Mouse (Mus musculus): ENCODE data around the gene Olfr148. TPM values are rescaled to one million over a fixed set of nuclear protein-coding genes. Genes with fewer than 3 reads are reported as not detected.

Olfr148 gene
- total and polyA plus RNA-seq, 3 experiments, result not detected

- Histone ChIP-seq H3K4me3 (replicated peaks in 1 of 3; ENCODE audit: low read depth in 2 of 3, low read length in 2 of 3, poor library complexity in 1 of 3) (no peak overlapping the region), H3K4me2 (ENCODE audit: insufficient read depth, low read depth, poor library complexity, severe bottlenecking) (no peak overlapping the region), H3K27ac (ENCODE audit: insufficient read depth, low read depth) (no peak overlapping the region), H3K79me2 (replicated peaks; ENCODE audit: control insufficient read depth, extremely low read depth, insufficient read depth, poor library complexity, severe bottlenecking) (no peaks in the 10 kb centered on the region), H3K36me3 (replicated peaks in 1 of 2; ENCODE audit: control insufficient read depth in 1 of 2, insufficient read depth in 1 of 2, low read length in 1 of 2) (no peaks in the 10 kb centered on the region), H3K9me3 (replicated peaks; ENCODE audit: low read length) (no peaks in the 10 kb centered on the region), H3K9ac (ENCODE audit: insufficient read depth, low read depth) (no peak overlapping the region), H3K27me3 (replicated peaks) (no peaks in the 10 kb centered on the region), H3K4me1 (ENCODE audit: control insufficient read depth in 1 of 2, insufficient read depth in 2 of 2) (peaks cover 0 to 6% of the 10 kb centered on the region in 2 experiments; a peak in 2 of 4 replicates)
- in situ Hi-C loops (cut with MboI; ENCODE audit: low pct_ligation_motif_present, low pct_unique_long_range_greater_than_20kb, low sequenced_read_pairs) (no loop called here), dilution Hi-C loops (cut with MboI; ENCODE audit: extremely low pct_ligation_motif_present, extremely low pct_unique_long_range_greater_than_20kb, low sequenced_read_pairs) (no loop called here)
- DNase-seq (ENCODE audit: extremely low read depth), result no peak
- TF ChIP-seq USF2 (conservative IDR thresholded peaks at IDR 0.05; ENCODE audit: low read depth, low read length), result no peak
- no peak for TF ChIP-seq UBTF (IDR thresholded peaks at IDR 0.05; ENCODE audit: low read depth, low read length)
- no peak for TF ChIP-seq MAFK (IDR thresholded peaks at IDR 0.05; ENCODE audit: insufficient replicate concordance, low read length)
Measured at GRCm38 (mm10) chr9:39624711-39625110, 14.3 kb downstream of the Olfr148 start.

GRCm38 (mm10) chr9:39629069-39629468 lies 18.6 kb downstream of the Olfr148 start:
- Histone ChIP-seq H3K4me3 (replicated peaks in 1 of 3; ENCODE audit: low read depth in 2 of 3, low read length in 2 of 3, poor library complexity in 1 of 3) (no peak overlapping the region), H3K9me3 (replicated peaks; ENCODE audit: low read length) (no peaks in the 10 kb centered on the region), H3K9ac (ENCODE audit: insufficient read depth, low read depth) (no peak overlapping the region), H3K4me1 (ENCODE audit: control insufficient read depth in 1 of 2, insufficient read depth in 2 of 2) (peaks cover 0 to 6% of the 10 kb centered on the region in 2 experiments; a peak in 2 of 4 replicates), H3K27ac (ENCODE audit: insufficient read depth, low read depth) (no peak overlapping the region), H3K36me3 (replicated peaks in 1 of 2; ENCODE audit: control insufficient read depth in 1 of 2, insufficient read depth in 1 of 2, low read length in 1 of 2) (no peaks in the 10 kb centered on the region), H3K4me2 (ENCODE audit: insufficient read depth, low read depth, poor library complexity, severe bottlenecking) (no peak overlapping the region), H3K27me3 (replicated peaks) (no peaks in the 10 kb centered on the region), H3K79me2 (replicated peaks; ENCODE audit: control insufficient read depth, extremely low read depth, insufficient read depth, poor library complexity, severe bottlenecking) (no peaks in the 10 kb centered on the region)
- dilution Hi-C loops (cut with MboI; ENCODE audit: extremely low pct_ligation_motif_present, extremely low pct_unique_long_range_greater_than_20kb, low sequenced_read_pairs), result no loop called here
- no peak for DNase-seq (ENCODE audit: extremely low read depth)
- TF ChIP-seq TCF12 (IDR thresholded peaks at IDR 0.05; ENCODE audit: low read depth, low read length) (no peak), HCFC1 (IDR thresholded peaks at IDR 0.05; ENCODE audit: low read depth, low read length) (no peak), RCOR1 (conservative IDR thresholded peaks at IDR 0.05; ENCODE audit: low read depth, low read length) (no peak), SMC3 (IDR thresholded peaks at IDR 0.05; ENCODE audit: low read depth, low read length) (no peak), USF1 (IDR thresholded peaks at IDR 0.05; ENCODE audit: low read depth, low read length) (no peak), CTCF (conservative IDR thresholded peaks at IDR 0.05 in 1 of 2, IDR thresholded peaks at IDR 0.05 in 1 of 2; ENCODE audit: low read depth in 2 of 2, low read length in 2 of 2) (no peak)
- in situ Hi-C loops (cut with MboI; ENCODE audit: low pct_ligation_motif_present, low pct_unique_long_range_greater_than_20kb, low sequenced_read_pairs), result no loop called here

- Histone ChIP-seq H3K27ac (ENCODE audit: insufficient read depth, low read depth) (no peak overlapping the region), H3K79me2 (replicated peaks; ENCODE audit: control insufficient read depth, extremely low read depth, insufficient read depth, poor library complexity, severe bottlenecking) (no peaks in the 10 kb centered on the region), H3K4me2 (ENCODE audit: insufficient read depth, low read depth, poor library complexity, severe bottlenecking) (no peak overlapping the region), H3K9ac (ENCODE audit: insufficient read depth, low read depth) (no peak overlapping the region), H3K27me3 (replicated peaks) (no peaks in the 10 kb centered on the region), H3K36me3 (replicated peaks in 1 of 2; ENCODE audit: control insufficient read depth in 1 of 2, insufficient read depth in 1 of 2, low read length in 1 of 2) (no peaks in the 10 kb centered on the region), H3K4me1 (ENCODE audit: control insufficient read depth in 1 of 2, insufficient read depth in 2 of 2) (no peaks in the 10 kb centered on the region), H3K4me3 (replicated peaks in 1 of 3; ENCODE audit: low read depth in 2 of 3, low read length in 2 of 3, poor library complexity in 1 of 3) (no peak overlapping the region), H3K9me3 (replicated peaks; ENCODE audit: low read length) (no peaks in the 10 kb centered on the region)
- in situ Hi-C loops (cut with MboI; ENCODE audit: low pct_ligation_motif_present, low pct_unique_long_range_greater_than_20kb, low sequenced_read_pairs), result no loop called here
- no peak for DNase-seq (ENCODE audit: extremely low read depth)
- dilution Hi-C loops (cut with MboI; ENCODE audit: extremely low pct_ligation_motif_present, extremely low pct_unique_long_range_greater_than_20kb, low sequenced_read_pairs), result no loop called here
- TF ChIP-seq TBP (conservative IDR thresholded peaks at IDR 0.05; ENCODE audit: low read depth, low read length) (no peak), UBTF (IDR thresholded peaks at IDR 0.05; ENCODE audit: low read depth, low read length) (no peak), ZC3H11A (IDR thresholded peaks at IDR 0.05; ENCODE audit: low read depth, low read length) (no peak), SMC3 (IDR thresholded peaks at IDR 0.05; ENCODE audit: low read depth, low read length) (no peak), EP300 (IDR thresholded peaks at IDR 0.05; ENCODE audit: low read length) (no peak), E2F4 (IDR thresholded peaks at IDR 0.05; ENCODE audit: insufficient replicate concordance, low read depth, low read length) (no peak), CTCF (conservative IDR thresholded peaks at IDR 0.05 in 1 of 2, IDR thresholded peaks at IDR 0.05 in 1 of 2; ENCODE audit: low read depth in 2 of 2, low read length in 2 of 2) (no peak), MAZ (IDR thresholded peaks at IDR 0.05; ENCODE audit: low read depth, low read length) (no peak), BHLHE40 (IDR thresholded peaks at IDR 0.05; ENCODE audit: low read depth, low read length) (no peak), ZKSCAN1 (IDR thresholded peaks at IDR 0.05; ENCODE audit: borderline replicate concordance, low read depth, low read length) (no peak)
Measured at GRCm38 (mm10) chr9:39633913-39634594, 23.6 kb downstream of the Olfr148 start.

All from CH12.LX (cell line).